Mouse (Mus musculus): Measurements from ENCODE around the gene Zfp78.

- TF ChIP-seq FLI1 (IDR thresholded peaks at IDR 0.05; ENCODE audit: low read length) (no peak), GATA1 (IDR thresholded peaks at IDR 0.05; ENCODE audit: borderline replicate concordance, low read length) (no peak)
Observed at GRCm38 (mm10) chr7:6344124-6344523, 19.0 kb upstream of the Zfp78 start.

All from megakaryocyte, embryonic 14.5 days (primary cell).